In the genomic region with DNA sequence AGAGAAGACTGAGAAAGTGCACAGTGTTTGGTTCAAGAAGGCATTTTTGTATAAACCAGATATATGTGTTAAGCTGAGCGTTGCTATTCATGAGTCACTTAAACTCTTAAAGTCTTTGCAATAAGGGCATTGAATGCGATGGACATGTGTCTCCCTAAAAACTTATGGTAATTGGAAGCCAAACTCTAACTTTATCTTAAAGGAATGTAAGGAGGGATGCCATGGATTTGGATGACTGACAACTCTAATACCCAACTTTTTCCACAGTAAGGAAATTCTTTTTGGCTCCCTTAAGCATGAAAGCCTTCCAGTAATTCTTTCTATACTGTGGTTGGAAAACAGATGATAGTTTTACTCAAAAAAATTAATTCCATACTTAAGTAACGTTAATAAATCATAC, we compare ENCODE assay signal across 27 mouse cellular contexts.
DNase-seq lines count a peak whose midpoint lies in the region; ATAC-seq and TF ChIP-seq lines count a peak whose summit lies in the region.
"Had no signal": no experiment of that assay in that cellular context is flagged by ENCODE, and none has a peak within 500 bp of the region (broad histone marks: within the 10 kb centered on the region; RNA-seq: fewer than 3 reads in every experiment).

No protein-coding gene starts in this region.

- peak overlapping the region; percentile 77 for H3K27ac ChIP-seq in gastrocnemius, adult 2 months
- peak overlapping the region; percentile 59 for H3K27ac ChIP-seq in embryonic facial prominence, embryonic 14.5 days (replicated peaks; ENCODE audit: low read depth, low read length)
- H3K27ac ChIP-seq in limb, embryonic 15.5 days, result peak overlapping the region; percentile 71
- H3K27ac ChIP-seq: forebrain, embryonic 10.5 days; forebrain, embryonic 13.5 days; hindbrain, embryonic 10.5 days; hindbrain, embryonic 14.5 days; hindbrain, postnatal 0 days had no signal

- ATAC-seq in embryonic facial prominence, embryonic 14.5 days (ENCODE audit: low read depth), result no peak
- ATAC-seq in limb, embryonic 15.5 days (ENCODE audit: insufficient number of reproducible peaks, low FRiP score, low TSS enrichment, low read depth), result no peak; the same call in 1 of the 2 replicates
- ATAC-seq: forebrain, embryonic 13.5 days; forebrain, embryonic 16.5 days; hindbrain, postnatal 0 days; inflammation-experienced regulatory T-cells, adult 6 months; intestine, embryonic 16.5 days; Patski had no signal

- WGBS in embryonic facial prominence, embryonic 14.5 days, result 44% methylated on average over 3 of the region's 3 CpGs
- 41% methylated on average over 3 of the region's 3 CpGs for WGBS in limb, embryonic 15.5 days

- H3K9ac ChIP-seq in embryonic facial prominence, embryonic 14.5 days (ENCODE audit: low read depth, low read length), result no peak overlapping the region
- no peak overlapping the region for H3K9ac ChIP-seq in limb, embryonic 15.5 days
- H3K9ac ChIP-seq: forebrain, embryonic 13.5 days; hindbrain, embryonic 14.5 days had no signal

- no peak for TF ChIP-seq CTCF in gastrocnemius, adult 2 months (IDR thresholded peaks at IDR 0.05)

- H3K27me3 ChIP-seq in embryonic facial prominence, embryonic 14.5 days (replicated peaks; ENCODE audit: control insufficient read depth, insufficient read depth, low read length), result no peaks in the 10 kb centered on the region
- no peaks in the 10 kb centered on the region for H3K27me3 ChIP-seq in limb, embryonic 15.5 days
- H3K27me3 ChIP-seq: forebrain, embryonic 13.5 days; Patski had no signal

- H3K4me2 ChIP-seq in embryonic facial prominence, embryonic 14.5 days (ENCODE audit: low read depth, low read length), result no peak overlapping the region
- H3K4me2 ChIP-seq in limb, embryonic 15.5 days, result no peak overlapping the region
- H3K4me2 ChIP-seq: forebrain, embryonic 13.5 days; heart, embryonic 11.5 days; hindbrain, embryonic 14.5 days had no signal

- H3K36me3 ChIP-seq in embryonic facial prominence, embryonic 14.5 days (ENCODE audit: control insufficient read depth, insufficient read depth, low read length), result no peaks in the 10 kb centered on the region
- H3K36me3 ChIP-seq in limb, embryonic 15.5 days, result no peaks in the 10 kb centered on the region
- H3K36me3 ChIP-seq: forebrain, embryonic 10.5 days; hindbrain, embryonic 10.5 days had no signal

- intact Hi-C loops in gastrocnemius, adult 2 months (cut with DNase I), result no loop called here

- H3K4me1 ChIP-seq in embryonic facial prominence, embryonic 14.5 days (ENCODE audit: control insufficient read depth, insufficient read depth, low read length), result peaks cover 12% of the 10 kb centered on the region
- no peaks in the 10 kb centered on the region for H3K4me1 ChIP-seq in limb, embryonic 15.5 days
- H3K4me1 ChIP-seq: forebrain, embryonic 10.5 days; forebrain, embryonic 13.5 days; hindbrain, embryonic 10.5 days had no signal

- no peak overlapping the region for H3K4me3 ChIP-seq in gastrocnemius, adult 2 months
- no peak overlapping the region for H3K4me3 ChIP-seq in embryonic facial prominence, embryonic 14.5 days (ENCODE audit: low read depth, low read length)
- H3K4me3 ChIP-seq in limb, embryonic 15.5 days, result no peak overlapping the region
- H3K4me3 ChIP-seq: forebrain, embryonic 10.5 days; forebrain, embryonic 13.5 days; hindbrain, embryonic 10.5 days had no signal

- DNase-seq in gastrocnemius, adult 2 months, result no peak
- no peak for DNase-seq in gastrocnemius, adult 18-20 months (ENCODE audit: low spot score)
- DNase-seq in NIH3T3 (ENCODE audit: low read depth), result peak; percentile 73
- peak; percentile 69 for DNase-seq in embryonic facial prominence, embryonic 14.5 days (ENCODE audit: low spot score)
- no peak for DNase-seq in adrenal gland, adult (ENCODE audit: inconsistent age in 2 of 2, low spot score in 1 of 2)
- DNase-seq in embryo, embryonic 11 days, result no peak
- DNase-seq in right cerebral cortex, postnatal 10 days (ENCODE audit: low spot score in 2 of 2), result no peak
- DNase-seq: adrenal gland, adult 8-10 months; adrenal gland, postnatal 25 days; cerebellum, adult 11-12 months; cerebellum, adult 8-10 months; cerebellum, postnatal 10 days; cerebellum, postnatal 36 days; gastrocnemius, postnatal 14 days; heart, adult 11 months; kidney, adult 18-20 months had no signal

- H3K9me3 ChIP-seq in embryonic facial prominence, embryonic 14.5 days (ENCODE audit: control insufficient read depth, low read length), result no peaks in the 10 kb centered on the region
- H3K9me3 ChIP-seq in limb, embryonic 15.5 days, result no peaks in the 10 kb centered on the region
- H3K9me3 ChIP-seq: forebrain, embryonic 10.5 days; forebrain, embryonic 13.5 days; hindbrain, embryonic 10.5 days had no signal

Comparison
In these comparisons a context has a peak if more than half of its experiments do, and no peak if none do; other contexts are left out.
1. DNase-seq: peak in NIH3T3 (single experiment) and embryonic facial prominence, embryonic 14.5 days (single experiment); none in gastrocnemius, adult 2 months (single experiment), gastrocnemius, adult 18-20 months (single experiment), adrenal gland, adult (0 of 2), embryo, embryonic 11 days (single experiment) and right cerebral cortex, postnatal 10 days (0 of 2).
2. Peak in every context shown above with its lines, with median percentiles within 50 percentile points of each other: H3K27ac ChIP-seq.